Comparison of ENCODE assay signal across 13 mouse cellular contexts in the genomic region with DNA sequence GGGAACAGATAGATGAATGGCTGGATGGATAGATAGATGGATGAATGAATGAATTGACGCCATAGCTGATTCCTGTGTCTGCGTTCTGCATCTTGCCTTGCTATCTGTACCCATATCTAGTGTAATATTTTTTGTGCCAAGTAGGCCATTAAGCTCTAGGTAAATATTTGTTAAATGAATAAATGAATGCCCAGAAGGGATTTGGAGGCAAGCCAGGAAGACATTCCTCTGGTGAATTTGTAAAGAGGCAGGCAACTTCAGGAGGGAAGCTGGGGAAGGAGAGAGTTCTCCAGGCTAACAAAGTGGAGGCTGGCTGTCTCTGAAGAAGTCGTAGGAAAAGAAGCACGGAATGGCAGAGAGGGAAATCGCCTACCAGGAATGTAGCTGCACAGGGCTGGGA.
DNase-seq lines count a peak whose midpoint lies in the region; ATAC-seq and TF ChIP-seq lines count a peak whose summit lies in the region.
"Had no signal": no experiment of that assay in that cellular context is flagged by ENCODE, and none has a peak within 500 bp of the region (broad histone marks: within the 10 kb centered on the region; RNA-seq: fewer than 3 reads in every experiment).

No protein-coding gene starts in this region.

- no peaks in the 10 kb centered on the region for H3K36me3 ChIP-seq in lung, embryonic 14.5 days (ENCODE audit: insufficient read depth)
- no peaks in the 10 kb centered on the region for H3K36me3 ChIP-seq in kidney, adult 2 months (ENCODE audit: control insufficient read depth, insufficient read depth, low read length)
- H3K36me3 ChIP-seq in liver, embryonic 15.5 days (replicated peaks): no peaks in the 10 kb centered on the region
- no peaks in the 10 kb centered on the region for H3K36me3 ChIP-seq in stomach, embryonic 15.5 days
- H3K36me3 ChIP-seq: embryonic facial prominence, embryonic 15.5 days; forebrain, embryonic 15.5 days; heart, embryonic 15.5 days; limb, embryonic 12.5 days had no signal

- no peak for ATAC-seq in lung, embryonic 14.5 days (ENCODE audit: insufficient read depth)
- ATAC-seq in liver, embryonic 15.5 days (ENCODE audit: insufficient read depth): no peak
- no peak for ATAC-seq in stomach, embryonic 15.5 days (ENCODE audit: insufficient read depth, low FRiP score, low read depth)
- no peak for ATAC-seq in erythroid progenitor cell, adult 5-6 weeks (replicated peaks; ENCODE audit: low FRiP score, poor library complexity, severe bottlenecking)
- ATAC-seq: forebrain, embryonic 15.5 days had no signal

- 33% methylated on average over 5 of the region's 5 CpGs for WGBS in lung, embryonic 14.5 days
- WGBS in lung, adult 2 months: 29% methylated on average over 5 of the region's 5 CpGs
- 37% methylated on average over 5 of the region's 5 CpGs for WGBS in kidney, adult 2 months
- 39% methylated on average over 5 of the region's 5 CpGs for WGBS in liver, embryonic 15.5 days (ENCODE audit: insufficient replicate concordance)
- 34% methylated on average over 5 of the region's 5 CpGs for WGBS in stomach, embryonic 15.5 days

- peaks cover under 1% of the 10 kb centered on the region; the same call in 1 of the 2 replicates for H3K27me3 ChIP-seq in lung, embryonic 14.5 days (ENCODE audit: insufficient read depth, low read length)
- H3K27me3 ChIP-seq in kidney, adult 2 months (replicated peaks; ENCODE audit: control insufficient read depth, insufficient read depth, low read length): no peaks in the 10 kb centered on the region
- no peaks in the 10 kb centered on the region for H3K27me3 ChIP-seq in liver, embryonic 15.5 days
- no peaks in the 10 kb centered on the region for H3K27me3 ChIP-seq in stomach, embryonic 15.5 days (replicated peaks)
- H3K27me3 ChIP-seq: embryonic facial prominence, embryonic 15.5 days; forebrain, embryonic 15.5 days; heart, embryonic 15.5 days; limb, embryonic 12.5 days had no signal

- H3K4me3 ChIP-seq in lung, embryonic 14.5 days (ENCODE audit: low read depth, low read length): no peak overlapping the region
- H3K4me3 ChIP-seq in lung, adult 2 months (replicated peaks; ENCODE audit: extremely low read depth, low read depth, low read length): no peak overlapping the region
- H3K4me3 ChIP-seq in kidney, adult 2 months (ENCODE audit: insufficient read depth, low read depth, low read length): no peak overlapping the region
- no peak overlapping the region for H3K4me3 ChIP-seq in liver, embryonic 15.5 days (replicated peaks)
- no peak overlapping the region for H3K4me3 ChIP-seq in stomach, embryonic 15.5 days (replicated peaks)
- H3K4me3 ChIP-seq: embryonic facial prominence, embryonic 15.5 days; forebrain, embryonic 15.5 days; heart, embryonic 15.5 days; limb, embryonic 12.5 days had no signal

- no peaks in the 10 kb centered on the region for H3K9me3 ChIP-seq in lung, embryonic 14.5 days (ENCODE audit: low read depth, low read length)
- no peaks in the 10 kb centered on the region for H3K9me3 ChIP-seq in liver, embryonic 15.5 days (replicated peaks)
- no peaks in the 10 kb centered on the region for H3K9me3 ChIP-seq in stomach, embryonic 15.5 days
- H3K9me3 ChIP-seq: embryonic facial prominence, embryonic 15.5 days; forebrain, embryonic 15.5 days; heart, embryonic 15.5 days; limb, embryonic 12.5 days had no signal

- no peak overlapping the region; the same call in 1 of the 2 replicates for H3K9ac ChIP-seq in lung, embryonic 14.5 days
- no peak overlapping the region for H3K9ac ChIP-seq in liver, embryonic 15.5 days
- no peak overlapping the region for H3K9ac ChIP-seq in stomach, embryonic 15.5 days
- H3K9ac ChIP-seq: embryonic facial prominence, embryonic 15.5 days; forebrain, embryonic 15.5 days; heart, embryonic 15.5 days; hindbrain, embryonic 14.5 days; limb, embryonic 12.5 days had no signal

- no peak for TF ChIP-seq CTCF in lung, embryonic 14.5 days (IDR thresholded peaks at IDR 0.05; ENCODE audit: low read depth)
- TF ChIP-seq CTCF in lung, adult 2 months (IDR thresholded peaks at IDR 0.05; ENCODE audit: insufficient read depth, low read length): no peak
- TF ChIP-seq CTCF in kidney, adult 2 months (conservative IDR thresholded peaks at IDR 0.05; ENCODE audit: insufficient read depth, insufficient read length, low read depth, low read length): no peak

- no peak for TF ChIP-seq POLR2A in lung, adult 2 months (IDR thresholded peaks at IDR 0.05; ENCODE audit: borderline replicate concordance, extremely low read depth, low read depth, low read length)
- TF ChIP-seq POLR2A in kidney, adult 2 months (IDR thresholded peaks at IDR 0.05; ENCODE audit: low read depth, low read length): no peak

- no peak overlapping the region for H3K4me2 ChIP-seq in lung, embryonic 14.5 days
- no peak overlapping the region for H3K4me2 ChIP-seq in liver, embryonic 15.5 days
- no peak overlapping the region for H3K4me2 ChIP-seq in stomach, embryonic 15.5 days
- H3K4me2 ChIP-seq: embryonic facial prominence, embryonic 15.5 days; forebrain, embryonic 15.5 days; heart, embryonic 15.5 days; hindbrain, embryonic 14.5 days; limb, embryonic 12.5 days had no signal

- H3K27ac ChIP-seq in lung, embryonic 14.5 days (ENCODE audit: low read depth): peak overlapping the region; percentile 61; the same call in 1 of the 2 replicates
- no peak overlapping the region for H3K27ac ChIP-seq in kidney, adult 2 months (ENCODE audit: insufficient read depth, low read depth, low read length)
- 0 out of 2 replicates have a peak overlapping the region, but pooled peaks have one; percentile 33 for H3K27ac ChIP-seq in liver, embryonic 15.5 days (replicated peaks)
- H3K27ac ChIP-seq in stomach, embryonic 15.5 days: peak overlapping the region; percentile 64
- H3K27ac ChIP-seq: embryonic facial prominence, embryonic 15.5 days; forebrain, embryonic 15.5 days; heart, embryonic 15.5 days; hindbrain, embryonic 14.5 days; limb, embryonic 12.5 days had no signal

- DNase-seq in lung, embryonic 14.5 days: peak; percentile 81
- DNase-seq in lung, adult 2 months: no peak
- DNase-seq in kidney, adult 2 months: peak; percentile 91
- no peak for DNase-seq in natural killer cell, adult 2 months (ENCODE audit: low spot score in 2 of 2)
- DNase-seq: cerebellum, adult 11-12 months had no signal

- H3K4me1 ChIP-seq in lung, embryonic 14.5 days (ENCODE audit: insufficient read depth): peaks cover 15% of the 10 kb centered on the region
- H3K4me1 ChIP-seq in lung, adult 2 months (ENCODE audit: control insufficient read depth, insufficient read depth, low read length): no peaks in the 10 kb centered on the region; the same call in none of the 2 replicates
- H3K4me1 ChIP-seq in kidney, adult 2 months (ENCODE audit: control insufficient read depth, insufficient read depth, low read length): peaks cover 9% of the 10 kb centered on the region; the same call in 1 of the 2 replicates
- H3K4me1 ChIP-seq in liver, embryonic 15.5 days (replicated peaks): peaks cover 17% of the 10 kb centered on the region; the same call in 1 of the 2 replicates
- peaks cover 27% of the 10 kb centered on the region for H3K4me1 ChIP-seq in stomach, embryonic 15.5 days

Comparison
In these comparisons a context has a peak if more than half of its experiments do, and no peak if none do; other contexts are left out.
1. DNase-seq: peak in lung, embryonic 14.5 days (single experiment) and kidney, adult 2 months (single experiment); none in lung, adult 2 months (single experiment) and natural killer cell, adult 2 months (0 of 2).